Mouse (Mus musculus) mesoderm, embryonic 11.5 days (tissue): ENCODE results near the gene Csf3.
"Not testable (repeated sequence)": the region's sequence is repeated elsewhere in the genome, so short reads cannot be mapped to it uniquely, and the experiment has no call there.

ENCODE experiments used
- DNase-seq: peaks from one replicate; pipeline ENCODE4 v3.0.0-alpha.2; 2012; ENCODE audit warnings: low read depth, low spot score

Csf3 gene

GRCm38 (mm10) chr11:98696454-98697216 is 4.4 kb upstream of the Csf3 start:
- DNase-seq = no peak

GRCm38 (mm10) chr11:98697225-98697624 is 3.8 kb upstream of the Csf3 start:
- no peak for DNase-seq

- DNase-seq = no peak
Observed at GRCm38 (mm10) chr11:98698849-98699640, 2.0 kb upstream of the Csf3 start.

GRCm38 (mm10) chr11:98699911-98700310 is 1.2 kb upstream of the Csf3 start:
- DNase-seq = peak; percentile 72

GRCm38 (mm10) chr11:98702323-98702722 is 1.3 kb downstream of the Csf3 start:
- no peak for DNase-seq

GRCm38 (mm10) chr11:98705021-98705420 is 4.0 kb downstream of the Csf3 start:
- DNase-seq = no peak

GRCm38 (mm10) chr11:98707401-98708281 is 6.6 kb downstream of the Csf3 start:
- DNase-seq = no peak

- DNase-seq = no peak
Observed at GRCm38 (mm10) chr11:98708282-98708956, 7.4 kb downstream of the Csf3 start.

- no peak for DNase-seq
Observed at GRCm38 (mm10) chr11:98709001-98709741, 8.1 kb downstream of the Csf3 start.

GRCm38 (mm10) chr11:98710416-98711045 is 9.5 kb downstream of the Csf3 start:
- DNase-seq = peak; percentile 90

- DNase-seq = no peak
Observed at GRCm38 (mm10) chr11:98711046-98711434, 10.0 kb downstream of the Csf3 start.

GRCm38 (mm10) chr11:98712009-98712408 is 10.9 kb downstream of the Csf3 start:
- DNase-seq = not testable (repeated sequence)

GRCm38 (mm10) chr11:98713703-98714102 is 12.6 kb downstream of the Csf3 start:
- DNase-seq = no peak

- DNase-seq = no peak
Observed at GRCm38 (mm10) chr11:98715946-98716345, 14.9 kb downstream of the Csf3 start.

- DNase-seq = peak; percentile 72
Observed at GRCm38 (mm10) chr11:98717904-98718303, 16.8 kb downstream of the Csf3 start.

- DNase-seq = no peak
Observed at GRCm38 (mm10) chr11:98720756-98721155, 19.7 kb downstream of the Csf3 start.

GRCm38 (mm10) chr11:98721458-98722226 is 20.6 kb downstream of the Csf3 start:
- peak; percentile 37 for DNase-seq

- DNase-seq = no peak
Observed at GRCm38 (mm10) chr11:98723098-98723497, 22.0 kb downstream of the Csf3 start.

- no peak for DNase-seq
Observed at GRCm38 (mm10) chr11:98725926-98726506, 25.0 kb downstream of the Csf3 start.
